Mouse (Mus musculus) stomach, embryonic 16.5 days (tissue): ENCODE measurements at regions not wholly inside any gene's neighbourhood (a gene's known extent, or its start where the extent isn't known, plus 50 kb on each side); places are given as distances from the start of the nearest gene placed in this dataset.

Experiments used
- ATAC-seq: fragments of 200-750 bp; cut with Nextera tagmentation; 2 replicates; pipeline ENCODE4 v1.8.0; 2017; ENCODE audit warnings: moderate number of reproducible peaks, moderate TSS enrichment; ENCODE audit not compliant: insufficient read depth, low FRiP score
- H3K27ac ChIP-seq: fragments of 300-500 bp; sonication (generic); 2 replicates; pipeline ENCODE4 v1.5.1; 2014; ENCODE audit warnings: low read length
- H3K27me3 ChIP-seq: fragments of 300-500 bp; sonication (generic); 2 replicates; pipeline ENCODE4 v1.6.1; 2014; ENCODE audit warnings: low read length, control low read depth, mixed read lengths; ENCODE audit not compliant: control insufficient read depth, insufficient read depth
- H3K36me3 ChIP-seq: fragments of 300-500 bp; sonication (generic); 2 replicates; pipeline ENCODE4 v1.6.1; 2014; ENCODE audit warnings: low read length; ENCODE audit not compliant: control insufficient read depth, insufficient read depth
- H3K4me1 ChIP-seq: fragments of 300-500 bp; sonication (generic); 2 replicates; pipeline ENCODE4 v1.6.1; 2014; ENCODE audit warnings: low read length, control low read depth, mixed read lengths; ENCODE audit not compliant: control insufficient read depth, insufficient read depth
- H3K4me2 ChIP-seq: fragments of 300-500 bp; sonication (generic); 2 replicates; pipeline ENCODE4 v1.6.1; 2014; ENCODE audit warnings: low read depth, low read length, mixed read lengths
- H3K4me3 ChIP-seq: fragments of 300-500 bp; sonication (generic); replicated peaks from 2 replicates; pipeline ENCODE4 v1.5.1; 2014; ENCODE audit warnings: mild to moderate bottlenecking, low read length
- H3K9ac ChIP-seq: fragments of 300-500 bp; sonication (generic); 2 replicates; pipeline ENCODE4 v1.6.1; 2014; ENCODE audit warnings: low read length
- H3K9me3 ChIP-seq: fragments of 300-500 bp; sonication (generic); replicated peaks from 2 replicates; pipeline ENCODE4 v1.6.1; 2016; ENCODE audit warnings: low read length, control low read depth; ENCODE audit not compliant: control insufficient read depth
- WGBS: fragments of 180-500 bp; shearing (Covaris S2); extraction: QIAGEN DNeasy Blood & Tissue Kit; methylation state at CpG from one replicate; pipeline ENCODE4 v1.1.7; 2014; 5-methylcytosine and 5-hydroxymethylcytosine counted together

- Histone ChIP-seq H3K4me1 (no peaks in the 10 kb centered on the region), H3K27ac (no peak overlapping the region), H3K4me3 (no peak overlapping the region), H3K9me3 (no peaks in the 10 kb centered on the region), H3K4me2 (no peak overlapping the region), H3K36me3 (no peaks in the 10 kb centered on the region), H3K27me3 (no peaks in the 10 kb centered on the region), H3K9ac (no peak overlapping the region)
- ATAC-seq: no peak
- 81% methylated on average over 3 of the region's 3 CpGs for WGBS
Measured at GRCm38 (mm10) chr5:28734768-28735167, 267.7 kb upstream of the Shh start.

GRCm38 (mm10) chr5:28722067-28722466 lies 255.0 kb upstream of the Shh start:
- Histone ChIP-seq H3K9me3 (no peaks in the 10 kb centered on the region), H3K4me2 (no peak overlapping the region), H3K9ac (no peak overlapping the region), H3K4me1 (no peaks in the 10 kb centered on the region), H3K36me3 (no peaks in the 10 kb centered on the region), H3K4me3 (no peak overlapping the region), H3K27me3 (no peaks in the 10 kb centered on the region), H3K27ac (no peak overlapping the region)
- WGBS: 56% methylated on average over 3 of the region's 3 CpGs
- ATAC-seq: no peak

GRCm38 (mm10) chr5:28714978-28715377 lies 247.9 kb upstream of the Shh start:
- H3K27me3 ChIP-seq: no peaks in the 10 kb centered on the region
- no peak overlapping the region for H3K9ac ChIP-seq
- no peaks in the 10 kb centered on the region for H3K9me3 ChIP-seq
- H3K27ac ChIP-seq: no peak overlapping the region
- no peak overlapping the region for H3K4me2 ChIP-seq
- no peaks in the 10 kb centered on the region for H3K36me3 ChIP-seq
- ATAC-seq: no peak
- no peaks in the 10 kb centered on the region for H3K4me1 ChIP-seq
- WGBS: 90% methylated on average over 4 of the region's 4 CpGs
- no peak overlapping the region for H3K4me3 ChIP-seq

GRCm38 (mm10) chr5:28710517-28710916 lies 243.5 kb upstream of the Shh start:
- Histone ChIP-seq H3K27ac (no peak overlapping the region), H3K4me2 (no peak overlapping the region), H3K4me3 (no peak overlapping the region), H3K9ac (no peak overlapping the region), H3K4me1 (no peaks in the 10 kb centered on the region), H3K9me3 (no peaks in the 10 kb centered on the region), H3K36me3 (no peaks in the 10 kb centered on the region), H3K27me3 (no peaks in the 10 kb centered on the region)
- whole genome bisulfite sequencing: 49% methylated on average over 4 of the region's 4 CpGs
- no peak for ATAC-seq

GRCm38 (mm10) chr5:28709626-28710025 lies 242.6 kb upstream of the Shh start:
- no peak overlapping the region for H3K27ac ChIP-seq
- no peaks in the 10 kb centered on the region for H3K36me3 ChIP-seq
- WGBS: 65% methylated on average over 2 of the region's 2 CpGs
- no peak for ATAC-seq
- no peak overlapping the region for H3K4me2 ChIP-seq
- H3K9ac ChIP-seq: no peak overlapping the region
- no peaks in the 10 kb centered on the region for H3K4me1 ChIP-seq
- H3K9me3 ChIP-seq: no peaks in the 10 kb centered on the region
- H3K27me3 ChIP-seq: no peaks in the 10 kb centered on the region
- H3K4me3 ChIP-seq: no peak overlapping the region

GRCm38 (mm10) chr5:28704359-28704758 lies 237.3 kb upstream of the Shh start:
- no peak overlapping the region for H3K4me3 ChIP-seq
- no peak overlapping the region for H3K4me2 ChIP-seq
- H3K36me3 ChIP-seq: no peaks in the 10 kb centered on the region
- no peaks in the 10 kb centered on the region for H3K9me3 ChIP-seq
- no peak overlapping the region for H3K9ac ChIP-seq
- H3K27me3 ChIP-seq: no peaks in the 10 kb centered on the region
- H3K27ac ChIP-seq: no peak overlapping the region
- ATAC-seq: no peak
- H3K4me1 ChIP-seq: no peaks in the 10 kb centered on the region
- 67% methylated on average over 1 of the region's 1 CpGs for WGBS

GRCm38 (mm10) chr5:28696966-28697365 lies 229.9 kb upstream of the Shh start:
- Histone ChIP-seq H3K27ac (no peak overlapping the region), H3K36me3 (no peaks in the 10 kb centered on the region), H3K27me3 (no peaks in the 10 kb centered on the region), H3K4me3 (no peak overlapping the region), H3K4me1 (no peaks in the 10 kb centered on the region), H3K4me2 (no peak overlapping the region), H3K9me3 (no peaks in the 10 kb centered on the region), H3K9ac (no peak overlapping the region)
- 77% methylated on average over 3 of the region's 3 CpGs for WGBS
- ATAC-seq: no peak

- Histone ChIP-seq H3K9me3 (no peaks in the 10 kb centered on the region), H3K36me3 (no peaks in the 10 kb centered on the region), H3K4me2 (no peak overlapping the region), H3K27me3 (no peaks in the 10 kb centered on the region), H3K27ac (no peak overlapping the region), H3K9ac (no peak overlapping the region), H3K4me1 (no peaks in the 10 kb centered on the region), H3K4me3 (no peak overlapping the region)
- WGBS: 72% methylated on average over 6 of the region's 6 CpGs
- ATAC-seq: no peak
Measured at GRCm38 (mm10) chr5:28690110-28690509, 223.1 kb upstream of the Shh start.

GRCm38 (mm10) chr5:28689651-28690050 lies 222.6 kb upstream of the Shh start:
- no peaks in the 10 kb centered on the region for H3K36me3 ChIP-seq
- no peaks in the 10 kb centered on the region for H3K4me1 ChIP-seq
- H3K27ac ChIP-seq: peak overlapping the region; percentile 18; the same call in 1 of the 2 replicates
- no peak overlapping the region for H3K4me3 ChIP-seq
- no peak for ATAC-seq
- H3K4me2 ChIP-seq: no peak overlapping the region
- H3K9ac ChIP-seq: no peak overlapping the region
- no peaks in the 10 kb centered on the region for H3K9me3 ChIP-seq
- H3K27me3 ChIP-seq: no peaks in the 10 kb centered on the region
- WGBS: 48% methylated on average over 2 of the region's 2 CpGs

GRCm38 (mm10) chr5:28689136-28689535 lies 222.1 kb upstream of the Shh start:
- H3K27me3 ChIP-seq: no peaks in the 10 kb centered on the region
- no peaks in the 10 kb centered on the region for H3K4me1 ChIP-seq
- 50% methylated on average over 3 of the region's 3 CpGs for whole genome bisulfite sequencing
- no peak overlapping the region for H3K9ac ChIP-seq
- no peak overlapping the region for H3K4me2 ChIP-seq
- no peak overlapping the region for H3K4me3 ChIP-seq
- no peaks in the 10 kb centered on the region for H3K36me3 ChIP-seq
- ATAC-seq: 0 out of 2 replicates have a peak, but pooled peaks have one; percentile 21
- no peaks in the 10 kb centered on the region for H3K9me3 ChIP-seq
- peak overlapping the region; percentile 18; the same call in 1 of the 2 replicates for H3K27ac ChIP-seq
